Mouse (Mus musculus): Measurements from ENCODE around the gene Cisd1.

DNA sequence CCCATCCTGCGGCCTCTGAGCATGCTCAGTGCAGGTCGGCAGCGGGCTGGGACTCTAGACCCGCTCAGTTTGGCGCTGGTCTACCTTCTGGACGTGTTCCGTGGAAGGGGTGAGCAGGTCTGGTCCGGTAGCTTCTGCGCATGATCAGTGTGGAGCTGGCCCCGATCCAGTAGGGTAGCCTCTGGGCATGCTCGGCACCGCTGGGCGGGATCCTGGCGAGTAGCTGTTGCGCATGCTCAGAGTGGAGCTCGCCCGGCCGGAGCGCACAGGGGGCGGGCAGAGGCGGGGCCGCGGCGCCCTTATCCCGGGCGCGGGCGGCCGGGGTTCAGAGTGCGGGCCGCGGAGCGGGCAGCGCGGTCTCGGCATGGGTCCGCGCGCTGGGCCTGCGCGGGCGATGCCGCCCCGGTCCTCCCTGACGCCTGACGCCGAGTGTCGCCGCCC lies 2.8 kb upstream of the Cisd1 start, which contains the start of gene Ipmk:
- TF ChIP-seq CTCF (IDR thresholded peaks at IDR 0.05; ENCODE audit: low read depth) = no peak
- no peak for TF ChIP-seq EP300 (IDR thresholded peaks at IDR 0.05; ENCODE audit: low read depth)

Data from liver, embryonic 14.5 days (tissue).